Mouse (Mus musculus) myocyte (in vitro differentiated cells): ENCODE measurements at regions not wholly inside any gene's neighbourhood (a gene's known extent, or its start where the extent isn't known, plus 50 kb on each side); places are given as distances from the start of the nearest gene placed in this dataset.

Source experiments
- CEBPB ChIP-seq: IDR thresholded peaks from 2 replicates; pipeline ENCODE4 v1.6.1; 2011; ENCODE audit warnings: mild to moderate bottlenecking, moderate library complexity; ENCODE audit not compliant: poor library complexity, insufficient read depth, severe bottlenecking
- E2F4 ChIP-seq: IDR thresholded peaks from one replicate; pipeline ENCODE4 v1.6.1; 2011; ENCODE audit warnings: mild to moderate bottlenecking, control low read depth, moderate library complexity; ENCODE audit not compliant: insufficient read depth
- MAX ChIP-seq: IDR thresholded peaks from one replicate; pipeline ENCODE4 v1.6.1; 2011; ENCODE audit warnings: low read depth, mild to moderate bottlenecking, control low read depth
- MYOG ChIP-seq, 3 experiments: IDR thresholded peaks; one replicate each; pipeline ENCODE4 v1.6.1; 2011; ENCODE audit warnings: control low read depth in 2 of 3, low read depth in 2 of 3, mild to moderate bottlenecking in 2 of 3; ENCODE audit not compliant: insufficient read length in 2 of 3, control insufficient read depth in 1 of 3, insufficient read depth in 1 of 3
- POLR2A ChIP-seq: IDR thresholded peaks from one replicate; pipeline ENCODE4 v1.6.1; 2011; ENCODE audit warnings: low read depth, mild to moderate bottlenecking, control low read depth, moderate library complexity; ENCODE audit not compliant: insufficient read length
- POLR2AphosphoS2 ChIP-seq: IDR thresholded peaks from one replicate; pipeline ENCODE4 v1.6.1; 2011; ENCODE audit warnings: low read depth, control low read depth; ENCODE audit not compliant: insufficient read length
- REST ChIP-seq: IDR thresholded peaks from one replicate; pipeline ENCODE4 v1.6.1; 2011; ENCODE audit warnings: mild to moderate bottlenecking, control low read depth, moderate library complexity; ENCODE audit not compliant: insufficient read depth, insufficient read length
- SRF ChIP-seq: IDR thresholded peaks from one replicate; pipeline ENCODE4 v1.6.1; 2011; ENCODE audit warnings: low read depth; ENCODE audit not compliant: control insufficient read depth, insufficient read length
- TCF12 ChIP-seq: IDR thresholded peaks from one replicate; pipeline ENCODE4 v1.6.1; 2011; ENCODE audit warnings: mild to moderate bottlenecking, control low read depth; ENCODE audit not compliant: poor library complexity, insufficient read depth, severe bottlenecking
- USF1 ChIP-seq: IDR thresholded peaks from one replicate; pipeline ENCODE4 v1.6.1; 2011; ENCODE audit warnings: low read depth, mild to moderate bottlenecking, control low read depth, moderate library complexity

DNA sequence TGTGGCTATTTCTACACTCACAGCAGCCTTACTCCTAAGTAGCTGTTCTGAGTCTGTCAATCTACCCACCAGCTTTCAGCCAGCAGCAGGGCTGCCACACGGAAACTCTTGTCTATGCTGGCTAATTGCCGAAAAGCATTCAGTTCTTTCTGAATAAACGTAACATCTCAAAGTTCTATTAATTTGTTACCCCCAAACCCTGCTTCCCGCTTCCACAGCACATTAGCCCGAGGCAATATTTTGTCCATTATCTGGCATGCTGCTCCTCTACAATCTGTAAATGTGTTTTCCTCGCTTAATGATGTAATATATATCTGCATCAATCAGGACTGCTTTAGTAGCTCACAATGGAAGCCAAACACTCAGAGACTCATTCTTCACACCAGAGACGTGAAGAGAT, 224.2 kb upstream of the Meis2 start:
- TF ChIP-seq POLR2A: no peak
- TF ChIP-seq CEBPB: no peak
- no peak for TF ChIP-seq POLR2AphosphoS2
- no peak for TF ChIP-seq MYOG (IDR thresholded peaks at IDR 0.05; ENCODE audit: control insufficient read depth in 1 of 3, insufficient read depth in 1 of 3, insufficient read length in 2 of 3, low read depth in 2 of 3)
- TF ChIP-seq TCF12: no peak
- no peak for TF ChIP-seq MAX
- no peak for TF ChIP-seq REST
- no peak for TF ChIP-seq USF1
- TF ChIP-seq E2F4: no peak
- no peak for TF ChIP-seq SRF
